Mouse (Mus musculus) ovary, adult 2 months (tissue): ENCODE data around the gene Cep295nl. TPM values are rescaled to one million over a fixed set of nuclear protein-coding genes. Genes with fewer than 3 reads are reported as not detected.

Experiments used
- polyA plus RNA-seq: library from polyadenylated mRNA; depleted of rRNA; stranded (reverse); fragments of >200 nt; gene quantifications from 2 replicates; pipeline ENCODE4 v1.2.3, GENCODE M21; 2012; rRNA removed

Cep295nl gene
- 0.16 TPM in 1 of 2 replicates, not detected in the other for polyA plus RNA-seq

GRCm38 (mm10) chr11:118342400-118342981 is at the start of gene Cep295nl:
Gene Cep295nl, minus strand, starts transcription at chr11:118342500.

GRCm38 (mm10) chr11:118355640-118356039 is 13.3 kb upstream of the Cep295nl start, which contains the start of gene Timp2:
Gene Timp2, minus strand, starts transcription at chr11:118355740.

DNA sequence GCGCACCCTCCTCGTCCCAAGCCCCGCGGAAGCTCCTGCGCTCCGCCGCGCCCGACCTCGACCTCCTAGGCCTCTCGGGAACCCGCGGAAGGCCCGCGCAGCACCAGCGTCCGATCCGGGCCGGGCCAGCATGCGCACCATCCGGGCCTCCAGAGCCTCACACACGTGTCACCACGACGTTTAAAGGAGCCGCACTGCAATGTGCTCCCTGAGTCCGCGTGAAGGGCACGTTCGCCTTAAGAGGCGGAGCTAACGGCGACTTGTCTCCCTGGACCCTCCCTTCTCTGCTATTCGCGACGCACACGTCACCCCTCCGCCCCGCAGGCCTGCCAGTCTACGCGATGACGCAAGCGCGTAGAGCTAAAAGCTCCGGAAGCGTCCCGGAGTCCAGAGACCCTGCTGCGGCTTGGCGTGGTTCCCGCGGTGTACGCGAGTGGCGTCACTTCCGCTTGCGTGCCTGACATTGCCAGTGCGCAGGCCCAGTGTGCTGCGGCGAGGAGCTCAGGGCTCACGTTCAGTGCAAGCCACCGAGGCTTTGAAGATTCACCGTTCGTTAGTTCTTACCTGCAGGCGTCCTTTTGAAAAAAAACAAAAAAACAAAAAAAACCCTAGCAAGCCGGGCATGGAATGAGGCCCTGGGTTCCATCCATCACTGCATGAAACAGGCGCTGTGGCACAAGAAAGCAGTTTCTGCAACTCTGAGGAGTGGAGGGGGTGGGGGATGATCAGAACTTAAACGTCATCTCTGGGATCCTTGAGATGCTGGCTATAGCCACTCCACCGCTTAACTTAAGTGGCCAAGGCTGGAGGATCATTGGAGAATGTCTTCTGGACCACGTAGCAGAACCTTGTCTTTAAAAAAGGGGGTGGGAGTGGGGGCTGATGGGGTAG is 52.1 kb downstream of the Cep295nl start, which contains the start of gene Usp36:
Gene Usp36 (minus strand): TSS at position 246 of the 891 bp plus-strand sequence.

Other genes with a start within 250 kb of the Cep295nl start
- gene Dnah17, start 211.9 kb downstream of the Cep295nl start, polyA plus RNA-seq: 1.5 and 2.0 TPM in 2 replicates
- gene Cyth1, start 93.9 kb downstream of the Cep295nl start, polyA plus RNA-seq: 21.5 and 24.6 TPM in 2 replicates
- gene Usp36, start 52.3 kb downstream of the Cep295nl start, polyA plus RNA-seq: 26.2 and 32.4 TPM in 2 replicates
- 234 and 274 TPM in 2 replicates for gene Timp2, start 13.2 kb upstream of the Cep295nl start, polyA plus RNA-seq
- 268 and 387 TPM in 2 replicates for gene Lgals3bp, start 59.6 kb upstream of the Cep295nl start, polyA plus RNA-seq
- 79.4 and 83.5 TPM in 2 replicates for gene Cant1, start 76.6 kb upstream of the Cep295nl start, polyA plus RNA-seq
- 48.1 and 48.4 TPM in 2 replicates for gene C1qtnf1, start 85.7 kb upstream of the Cep295nl start, polyA plus RNA-seq
- gene Engase, start 134.3 kb upstream of the Cep295nl start, polyA plus RNA-seq: 10.9 and 12.4 TPM in 2 replicates